ENCODE assay signal across 12 mouse cellular contexts in the genomic region with DNA sequence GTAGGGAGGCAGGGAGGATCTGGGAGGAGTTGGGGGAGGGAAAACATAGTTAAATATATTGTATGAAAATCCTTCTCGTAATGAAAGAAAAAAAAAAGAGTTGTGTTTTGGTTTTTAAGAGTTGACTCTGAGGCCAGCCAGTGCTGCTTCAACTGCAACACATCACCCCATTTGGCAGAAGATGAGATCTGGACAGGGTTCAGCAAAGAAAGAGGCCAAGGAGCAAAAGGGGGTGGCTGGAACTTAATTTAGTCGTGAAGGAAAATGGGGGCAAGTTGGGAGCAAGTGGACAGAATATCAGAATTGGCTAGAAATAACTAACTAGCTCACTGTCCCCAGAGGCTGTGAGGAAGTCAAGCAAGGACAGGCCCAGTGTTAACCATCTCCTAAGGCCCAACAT. TPM values are rescaled to one million over a fixed set of nuclear protein-coding genes. Genes with fewer than 3 reads are reported as not detected.
A peak's percentile ranks its signal among the peaks of the same experiment; 100 is the strongest.
DNase-seq lines count a peak whose midpoint lies in the region; ATAC-seq lines count a peak whose summit lies in the region.
"Had no signal": no experiment of that assay in that cellular context is flagged by ENCODE, and none has a peak within 500 bp of the region (broad histone marks: within the 10 kb centered on the region; RNA-seq: fewer than 3 reads in every experiment).

No protein-coding gene starts in this region.

- H3K27ac ChIP-seq in midbrain, embryonic 14.5 days (replicated peaks; ENCODE audit: low read depth, low read length), result no peak overlapping the region
- H3K27ac ChIP-seq: embryonic facial prominence, embryonic 15.5 days; liver, embryonic 15.5 days had no signal

- H3K9me3 ChIP-seq in midbrain, embryonic 14.5 days (ENCODE audit: control insufficient read depth, low read length), result no peaks in the 10 kb centered on the region
- H3K9me3 ChIP-seq: embryonic facial prominence, embryonic 15.5 days; liver, embryonic 15.5 days had no signal

- ATAC-seq in midbrain, embryonic 14.5 days (ENCODE audit: low FRiP score, low TSS enrichment), result no peak

- no peaks in the 10 kb centered on the region for H3K36me3 ChIP-seq in midbrain, embryonic 14.5 days (ENCODE audit: control insufficient read depth, insufficient read depth, low read length)
- H3K36me3 ChIP-seq: embryonic facial prominence, embryonic 15.5 days; liver, embryonic 15.5 days had no signal

- H3K9ac ChIP-seq in midbrain, embryonic 14.5 days (replicated peaks; ENCODE audit: low read length), result no peak overlapping the region
- H3K9ac ChIP-seq: embryonic facial prominence, embryonic 15.5 days; liver, embryonic 15.5 days had no signal

- no peak overlapping the region for H3K4me3 ChIP-seq in midbrain, embryonic 14.5 days (replicated peaks; ENCODE audit: low read depth, low read length)
- H3K4me3 ChIP-seq: embryonic facial prominence, embryonic 15.5 days; liver, embryonic 15.5 days had no signal

- H3K4me2 ChIP-seq in midbrain, embryonic 14.5 days (ENCODE audit: low read length), result no peak overlapping the region
- H3K4me2 ChIP-seq: embryonic facial prominence, embryonic 15.5 days; liver, embryonic 15.5 days had no signal

- WGBS in midbrain, embryonic 14.5 days, result 82% methylated on average over 2 of the region's 2 CpGs

- no peaks in the 10 kb centered on the region for H3K4me1 ChIP-seq in midbrain, embryonic 14.5 days (ENCODE audit: control insufficient read depth, insufficient read depth, low read length)
- H3K4me1 ChIP-seq: liver, embryonic 15.5 days had no signal

- no peaks in the 10 kb centered on the region for H3K27me3 ChIP-seq in midbrain, embryonic 14.5 days (ENCODE audit: control insufficient read depth, insufficient read depth, low read length)
- H3K27me3 ChIP-seq: embryonic facial prominence, embryonic 15.5 days; liver, embryonic 15.5 days had no signal

- peak; percentile 50 for DNase-seq in urinary bladder, postnatal 14 days (ENCODE audit: low spot score)
- DNase-seq in urinary bladder, adult 2 months (ENCODE audit: low spot score), result no peak
- DNase-seq in heart, adult 8-10 months (ENCODE audit: low spot score), result peak; percentile 88
- DNase-seq in kidney, postnatal 4 days, result peak; percentile 17 to 46
- no peak for DNase-seq in midbrain, embryonic 14.5 days
- no peak for DNase-seq in right cerebral cortex, postnatal 10 days (ENCODE audit: low spot score in 2 of 2)
- no peak for DNase-seq in cerebellum, postnatal 4 days (ENCODE audit: low spot score in 2 of 2)
- DNase-seq: thymus, postnatal 4 days had no signal

RNA-seq across cellular contexts. Expression of a gene that starts 51.7 kb away (rescaled TPM):
- polyA plus RNA-seq in urinary bladder, adult 2 months (2012; rRNA removed), result 2.9 and 3.5 TPM in 2 replicates
- 1 to 10 TPM; 1.1 to 1.4 (median 1.2) TPM for total RNA-seq in heart, adult 8-10 months (2022)
- polyA plus RNA-seq in midbrain, embryonic 14.5 days (2014; fragmentation: Nextera tagmentation; extraction: Ambion mirVana), result 0.70 and 2.8 TPM in 2 replicates
- total RNA-seq: granulocyte monocyte progenitor cell, adult 5-6 weeks; MEL had no signal

Comparison
In these comparisons a context has a peak if more than half of its experiments do, and no peak if none do; other contexts are left out.
1. DNase-seq: peak in urinary bladder, postnatal 14 days (single experiment), heart, adult 8-10 months (single experiment) and kidney, postnatal 4 days (2 of 2); none in urinary bladder, adult 2 months (single experiment), midbrain, embryonic 14.5 days (single experiment), right cerebral cortex, postnatal 10 days (0 of 2) and cerebellum, postnatal 4 days (0 of 2).